Mouse (Mus musculus): Measurements from ENCODE around the gene Agrp. TPM values are rescaled to one million over a fixed set of nuclear protein-coding genes. Genes with fewer than 3 reads are reported as not detected.

Gene Agrp
- total and polyA plus RNA-seq, 2 experiments from 2014 or later = 0.90 TPM; not detected in 1

DNA sequence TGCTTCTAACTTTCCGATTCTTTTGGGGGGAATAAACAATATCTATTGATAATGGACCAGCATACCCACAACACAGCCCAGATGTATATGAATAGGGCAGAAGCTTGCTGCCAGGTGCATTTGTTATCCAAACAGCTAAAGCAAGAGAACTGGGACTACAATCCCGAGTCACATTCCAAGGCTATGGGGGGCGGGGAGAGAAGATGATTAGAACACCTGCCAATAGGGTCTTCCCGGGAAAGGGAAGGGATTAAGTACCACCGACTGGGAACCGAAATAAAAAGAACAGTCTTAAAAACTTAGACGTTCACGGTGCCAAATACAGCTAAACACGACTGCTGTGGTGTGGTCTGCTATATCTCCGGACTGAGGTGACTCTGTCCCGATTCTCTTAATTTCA lies 1.7 kb downstream of the Agrp start:
- WGBS = 2% methylated on average over 11 of the region's 11 CpGs

DNA sequence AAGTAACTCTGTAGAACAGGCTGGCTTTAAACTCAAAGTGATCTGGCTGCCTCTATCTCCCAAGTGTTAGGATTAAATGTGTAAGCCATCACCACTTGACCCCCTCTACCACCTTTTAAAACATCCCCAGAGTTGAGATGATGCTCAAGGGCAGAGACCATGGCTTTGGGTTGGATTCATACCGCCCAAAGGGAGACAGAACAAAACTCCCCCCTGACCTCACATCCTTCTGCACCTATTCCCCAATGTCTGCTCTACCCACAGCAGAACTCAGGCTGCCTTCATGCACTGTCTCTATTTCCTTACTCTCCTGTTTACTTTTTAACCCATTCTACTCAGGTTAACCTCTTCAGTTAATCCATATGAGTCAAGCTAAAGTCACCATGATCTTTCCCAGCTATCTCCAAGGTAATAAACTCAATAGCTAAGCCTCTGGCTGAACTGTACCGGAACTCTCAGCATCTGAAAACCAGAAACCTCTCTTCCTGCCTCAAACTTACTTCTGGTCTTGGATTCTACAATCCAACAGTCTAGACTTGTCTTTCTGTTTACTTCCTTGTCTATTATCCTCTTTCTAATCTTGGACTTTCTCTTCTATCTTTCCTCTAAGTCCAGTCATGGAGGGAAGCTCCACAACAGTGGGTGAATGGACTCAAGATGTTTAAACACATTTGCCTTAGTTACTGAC lies 2.3 kb downstream of the Agrp start:
- WGBS = 89% methylated on average over 2 of the region's 2 CpGs
- Histone ChIP-seq H3K27me3 (ENCODE audit: insufficient read depth, low read length) (no peaks in the 10 kb centered on the region), H3K9ac (no peak overlapping the region), H3K27ac (ENCODE audit: low read depth, low read length) (no peak overlapping the region), H3K9me3 (ENCODE audit: low read length) (no peaks in the 10 kb centered on the region), H3K4me3 (ENCODE audit: low read depth, low read length) (no peak overlapping the region), H3K4me2 (ENCODE audit: low read depth) (peak overlapping the region; percentile 83; the same call in 1 of the 2 replicates), H3K4me1 (ENCODE audit: insufficient read depth) (peaks cover 13% of the 10 kb centered on the region), H3K36me3 (ENCODE audit: insufficient read depth) (no peaks in the 10 kb centered on the region)
- no peak for ATAC-seq
- TF ChIP-seq CTCF (IDR thresholded peaks at IDR 0.05; ENCODE audit: low read depth) = no peak
- DNase-seq = no peak

More for the DNA sequence above, 1.7 kb downstream of the Agrp start:
- peak overlapping the region; percentile 71 for H3K27ac ChIP-seq (ENCODE audit: low read depth, low read length)
- peaks cover 13% of the 10 kb centered on the region for H3K4me1 ChIP-seq (ENCODE audit: insufficient read depth)
- ATAC-seq = no peak
- H3K27me3 ChIP-seq (ENCODE audit: insufficient read depth, low read length) = no peaks in the 10 kb centered on the region
- H3K4me3 ChIP-seq (ENCODE audit: low read depth, low read length) = peak overlapping the region; percentile 97
- H3K9ac ChIP-seq = peak overlapping the region; percentile 100
- no peak for TF ChIP-seq CTCF (IDR thresholded peaks at IDR 0.05; ENCODE audit: low read depth)
- no peaks in the 10 kb centered on the region for H3K36me3 ChIP-seq (ENCODE audit: insufficient read depth)
- no peaks in the 10 kb centered on the region for H3K9me3 ChIP-seq (ENCODE audit: low read length)
- peak overlapping the region; percentile 83 for H3K4me2 ChIP-seq (ENCODE audit: low read depth)
- no peak for DNase-seq

DNA sequence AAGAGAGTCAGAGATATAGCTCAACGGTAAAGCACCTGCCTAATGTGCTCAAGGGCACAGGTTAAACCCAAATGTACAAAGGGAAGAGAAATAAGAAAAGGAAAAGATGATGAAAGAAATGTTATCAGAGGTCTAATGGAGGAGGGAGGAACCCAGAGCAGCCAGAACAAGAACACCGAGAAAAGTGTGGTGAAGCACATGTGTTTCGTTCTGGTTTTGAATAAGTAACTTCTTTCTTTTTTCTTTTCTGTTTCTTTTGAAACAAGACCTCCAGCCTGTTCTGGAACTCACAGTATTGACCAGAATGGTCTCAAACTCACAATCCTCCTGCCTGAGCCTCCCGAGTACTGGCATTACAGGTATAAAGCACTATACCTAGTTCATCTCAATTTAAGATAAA lies 7.9 kb downstream of the Agrp start:
- 92% methylated on average over 4 of the region's 4 CpGs for WGBS

DNA sequence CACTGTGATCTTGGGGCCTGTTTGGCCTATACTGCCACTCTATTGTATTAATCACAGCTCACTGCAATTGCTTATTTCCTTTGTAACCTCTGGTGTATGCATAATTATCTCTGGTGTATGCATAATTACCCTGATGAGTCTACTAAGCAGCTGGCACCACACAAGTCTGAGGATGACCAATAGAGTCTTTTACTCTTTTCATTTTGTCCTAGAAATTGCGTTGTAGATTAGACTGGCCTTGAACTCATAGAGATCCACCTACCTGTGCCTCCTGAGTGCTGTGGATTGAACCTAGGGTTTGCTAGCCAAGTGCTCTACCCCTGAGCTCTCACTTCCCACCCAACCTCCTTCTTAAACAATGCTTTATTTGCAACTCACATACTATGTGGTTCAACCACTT lies 11.1 kb downstream of the Agrp start:
- Histone ChIP-seq H3K4me3 (ENCODE audit: low read depth, low read length) (no peak overlapping the region), H3K4me2 (ENCODE audit: low read depth) (no peak overlapping the region), H3K4me1 (ENCODE audit: insufficient read depth) (0 out of 2 replicates have a peak, but pooled peaks cover 11% of the 10 kb centered on the region), H3K27me3 (ENCODE audit: insufficient read depth, low read length) (no peaks in the 10 kb centered on the region), H3K36me3 (ENCODE audit: insufficient read depth) (peaks cover 13% of the 10 kb centered on the region; the same call in 1 of the 2 replicates), H3K27ac (ENCODE audit: low read depth, low read length) (no peak overlapping the region), H3K9me3 (ENCODE audit: low read length) (no peaks in the 10 kb centered on the region), H3K9ac (no peak overlapping the region)
- DNase-seq (no peak), ATAC-seq (no peak)
- 53% methylated on average over 1 of the region's 1 CpGs for WGBS
- TF ChIP-seq CTCF (IDR thresholded peaks at IDR 0.05; ENCODE audit: low read depth) = no peak

More for the DNA sequence above, 7.9 kb downstream of the Agrp start:
- DNase-seq = no peak
- Histone ChIP-seq H3K4me1 (ENCODE audit: insufficient read depth) (0 out of 2 replicates have a peak, but pooled peaks cover 4% of the 10 kb centered on the region), H3K9me3 (ENCODE audit: low read length) (no peaks in the 10 kb centered on the region), H3K27me3 (ENCODE audit: insufficient read depth, low read length) (no peaks in the 10 kb centered on the region), H3K4me3 (ENCODE audit: low read depth, low read length) (no peak overlapping the region), H3K36me3 (ENCODE audit: insufficient read depth) (no peaks in the 10 kb centered on the region), H3K27ac (ENCODE audit: low read depth, low read length) (no peak overlapping the region), H3K4me2 (ENCODE audit: low read depth) (no peak overlapping the region), H3K9ac (no peak overlapping the region)
- no peak for TF ChIP-seq CTCF (IDR thresholded peaks at IDR 0.05; ENCODE audit: low read depth)
- no peak for ATAC-seq

DNA sequence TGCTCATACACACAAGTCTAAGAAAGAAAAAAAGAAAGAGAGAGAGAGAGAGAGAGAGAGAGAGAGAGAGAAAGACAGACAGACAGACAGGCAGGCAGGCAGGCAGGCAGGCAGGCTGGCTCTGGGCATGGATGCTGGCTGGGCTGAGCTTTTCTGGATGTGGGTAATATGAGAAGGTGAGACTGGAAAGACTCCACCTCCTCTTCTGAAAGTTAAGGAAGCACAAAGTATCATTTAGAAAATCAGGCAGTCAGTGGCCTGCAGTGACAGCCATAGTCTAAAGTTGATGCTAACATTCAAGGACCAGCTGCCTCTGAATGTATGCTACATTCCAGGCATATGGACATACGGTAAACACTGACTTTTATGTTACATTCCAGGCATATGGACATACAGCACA lies 12.4 kb downstream of the Agrp start:
- Histone ChIP-seq H3K9ac (no peak overlapping the region), H3K27ac (ENCODE audit: low read depth, low read length) (peak overlapping the region; percentile 67; the same call in 1 of the 2 replicates), H3K4me2 (ENCODE audit: low read depth) (no peak overlapping the region), H3K36me3 (ENCODE audit: insufficient read depth) (peaks cover 26% of the 10 kb centered on the region), H3K27me3 (ENCODE audit: insufficient read depth, low read length) (no peaks in the 10 kb centered on the region), H3K4me3 (ENCODE audit: low read depth, low read length) (no peak overlapping the region), H3K4me1 (ENCODE audit: insufficient read depth) (0 out of 2 replicates have a peak, but pooled peaks cover 11% of the 10 kb centered on the region), H3K9me3 (ENCODE audit: low read length) (no peaks in the 10 kb centered on the region)
- no peak for ATAC-seq
- TF ChIP-seq CTCF (IDR thresholded peaks at IDR 0.05; ENCODE audit: low read depth) = no peak
- DNase-seq = peak; percentile 14
- WGBS = 58% methylated on average over 1 of the region's 1 CpGs

DNA sequence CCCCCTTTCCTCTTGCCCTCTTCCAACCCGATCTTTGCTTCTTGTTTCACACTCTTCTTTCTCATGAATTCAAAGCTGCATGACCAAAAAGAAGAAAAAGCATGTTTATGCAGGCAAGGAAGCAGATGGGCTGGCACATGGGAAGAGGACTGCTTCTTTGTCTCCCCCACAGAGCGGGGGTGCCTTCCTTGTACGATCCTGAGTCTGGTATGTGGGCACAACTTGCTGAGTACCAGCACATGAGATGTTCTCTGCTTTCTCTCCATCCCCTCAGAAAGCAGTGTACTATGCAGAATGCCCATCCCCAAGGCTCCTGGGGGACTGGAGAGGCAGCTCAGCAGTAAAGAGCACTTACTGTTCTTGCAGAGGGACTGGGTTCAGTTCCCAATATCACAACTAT lies 12.8 kb downstream of the Agrp start:
- no peak for TF ChIP-seq CTCF (IDR thresholded peaks at IDR 0.05; ENCODE audit: low read depth)
- Histone ChIP-seq H3K4me1 (ENCODE audit: insufficient read depth) (0 out of 2 replicates have a peak, but pooled peaks cover 11% of the 10 kb centered on the region), H3K27me3 (ENCODE audit: insufficient read depth, low read length) (no peaks in the 10 kb centered on the region), H3K4me3 (ENCODE audit: low read depth, low read length) (no peak overlapping the region), H3K36me3 (ENCODE audit: insufficient read depth) (peaks cover 30% of the 10 kb centered on the region), H3K9ac (no peak overlapping the region), H3K27ac (ENCODE audit: low read depth, low read length) (peak overlapping the region; percentile 67; the same call in 1 of the 2 replicates), H3K9me3 (ENCODE audit: low read length) (no peaks in the 10 kb centered on the region), H3K4me2 (ENCODE audit: low read depth) (no peak overlapping the region)
- ATAC-seq (peak; percentile 51), DNase-seq (peak; percentile 71)
- 45% methylated on average over 3 of the region's 3 CpGs for WGBS

DNA sequence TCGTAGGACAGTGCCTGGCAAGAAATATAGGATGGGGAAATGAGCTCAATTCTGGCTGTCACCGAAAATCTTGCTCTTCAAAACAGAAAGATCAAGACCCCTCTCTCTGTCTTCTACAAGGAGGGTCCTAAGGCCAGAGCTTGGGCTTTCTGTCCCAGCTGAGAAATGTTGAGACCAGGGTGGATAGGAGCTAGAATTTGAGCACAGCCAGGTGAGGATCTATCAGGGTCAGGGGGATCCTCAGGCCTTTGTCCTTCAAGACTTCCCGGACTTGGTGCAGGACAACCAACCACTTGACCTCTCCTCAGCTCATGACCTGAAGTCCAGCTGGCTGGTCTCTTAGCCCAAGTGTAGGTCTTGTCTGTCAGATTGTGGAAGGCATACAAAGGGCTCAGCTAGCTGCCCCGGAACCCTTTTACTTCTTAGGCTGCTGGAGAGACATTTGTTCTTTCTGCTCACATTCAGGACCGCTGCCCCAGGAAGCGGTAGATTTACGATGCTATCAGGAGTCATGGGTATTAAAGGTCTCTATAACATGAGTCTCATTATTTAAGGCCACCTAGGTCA lies 13.4 kb downstream of the Agrp start:
- Histone ChIP-seq H3K4me2 (ENCODE audit: low read depth) (no peak overlapping the region), H3K9me3 (ENCODE audit: low read length) (no peaks in the 10 kb centered on the region), H3K4me1 (ENCODE audit: insufficient read depth) (0 out of 2 replicates have a peak, but pooled peaks cover 11% of the 10 kb centered on the region), H3K9ac (no peak overlapping the region), H3K4me3 (ENCODE audit: low read depth, low read length) (no peak overlapping the region), H3K27me3 (ENCODE audit: insufficient read depth, low read length) (no peaks in the 10 kb centered on the region), H3K36me3 (ENCODE audit: insufficient read depth) (peaks cover 36% of the 10 kb centered on the region), H3K27ac (ENCODE audit: low read depth, low read length) (peak overlapping the region; percentile 67; the same call in 1 of the 2 replicates)
- WGBS = 61% methylated on average over 7 of the region's 7 CpGs
- ATAC-seq (no peak), DNase-seq (no peak)
- no peak for TF ChIP-seq CTCF (IDR thresholded peaks at IDR 0.05; ENCODE audit: low read depth)

All from forebrain, postnatal 0 days (tissue).